Mouse (Mus musculus) kidney, adult 2 months (tissue): Measurements from ENCODE around the gene Tenm4.

ENCODE experiments used
- CTCF ChIP-seq: fragments of 200-500 bp; conservative IDR thresholded peaks from 2 replicates; pipeline ENCODE4 v1.5.1; 2011; ENCODE audit warnings: low read depth, mild to moderate bottlenecking, control low read depth, low read length, moderate library complexity, mixed read lengths; ENCODE audit not compliant: insufficient read depth, insufficient read length
- POLR2A ChIP-seq: fragments of 200-500 bp; IDR thresholded peaks from one replicate; pipeline ENCODE4 v1.6.1; 2011; ENCODE audit warnings: low read depth, low read length, control low read depth

- no peak for TF ChIP-seq CTCF
- no peak for TF ChIP-seq POLR2A
Observed at GRCm38 (mm10) chr7:96647657-96648056, 476.6 kb downstream of the Tenm4 start.
